Mouse (Mus musculus) brain, embryonic 14.5 days (tissue): ENCODE data around the gene Zdhhc21. TPM values are rescaled to one million over a fixed set of nuclear protein-coding genes. Genes with fewer than 3 reads are reported as not detected.

ENCODE experiments used
- DNase-seq: peaks from one replicate; pipeline ENCODE4 v3.0.0-alpha.2; 2011; ENCODE audit warnings: low read depth
- CTCF ChIP-seq: fragments of 200-500 bp; IDR thresholded peaks from 2 replicates; pipeline ENCODE4 v1.5.1; 2012; ENCODE audit warnings: inconsistent platforms, mild to moderate bottlenecking, moderate library complexity, borderline replicate concordance; ENCODE audit not compliant: insufficient read depth, insufficient read length; ENCODE audit errors: extremely low read depth
- POLR2A ChIP-seq: fragments of 200-500 bp; IDR thresholded peaks from 2 replicates; pipeline ENCODE4 v1.6.1; 2012; ENCODE audit warnings: mild to moderate bottlenecking, inconsistent platforms, borderline replicate concordance; ENCODE audit not compliant: poor library complexity, insufficient read depth, insufficient read length, severe bottlenecking; ENCODE audit errors: extremely low read depth
- polyA plus RNA-seq: library from polyadenylated mRNA; depleted of rRNA; stranded (reverse); fragments of >200 nt; gene quantifications from 2 replicates; pipeline ENCODE4 v1.2.3, GENCODE M21; 2012

Zdhhc21 gene
- polyA plus RNA-seq, 1 experiment: 14.7 TPM

DNA sequence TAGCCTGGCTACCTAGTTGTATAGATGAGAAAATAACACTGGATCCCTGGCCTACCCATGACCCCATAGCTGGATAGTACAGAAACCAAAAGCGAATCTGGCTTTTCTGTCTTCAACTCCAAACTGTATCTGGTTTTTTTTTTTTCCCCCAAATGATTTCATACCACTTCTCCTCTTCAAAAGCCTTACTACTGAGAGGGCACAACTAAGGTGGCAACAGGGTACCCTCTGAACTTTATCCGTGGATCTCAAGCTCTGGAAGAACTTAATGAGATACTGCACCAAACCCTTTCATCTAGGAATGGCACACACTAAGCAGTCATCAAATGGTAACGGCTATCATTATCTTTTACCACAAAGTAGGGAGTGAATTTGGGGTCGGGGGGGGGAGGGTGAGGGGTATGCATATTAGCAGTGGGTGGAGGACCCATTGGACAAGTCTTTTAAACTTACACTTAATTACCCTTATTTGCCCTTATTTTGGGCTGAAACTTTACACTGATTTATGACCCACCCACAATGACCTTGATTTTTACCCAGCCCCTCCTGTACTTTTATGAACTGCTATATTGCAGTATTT lies 1.2 kb downstream of the Zdhhc21 start:
- TF ChIP-seq POLR2A (no peak), CTCF (no peak)
- DNase-seq: peak; percentile 38

DNA sequence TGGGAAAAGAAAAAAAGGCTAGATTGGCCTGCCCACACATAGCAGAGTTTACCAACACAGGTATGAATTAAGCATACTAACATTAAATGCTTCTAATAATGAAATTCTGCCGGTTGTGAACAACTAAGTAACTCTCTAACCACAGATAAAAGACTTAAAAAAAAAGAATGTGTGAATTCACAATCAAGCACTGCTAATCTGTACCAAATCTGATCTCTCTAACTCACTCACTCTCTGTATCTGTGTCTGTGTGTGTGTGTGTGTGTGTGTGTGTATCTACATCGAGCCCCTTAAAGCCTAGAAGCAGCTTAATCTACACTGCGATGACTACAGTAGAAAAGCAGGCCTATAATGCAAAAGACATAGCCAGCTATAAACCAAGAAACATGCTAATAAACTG lies 2.8 kb downstream of the Zdhhc21 start:
- no peak for DNase-seq
- no peak for TF ChIP-seq CTCF
- TF ChIP-seq POLR2A: no peak

DNA sequence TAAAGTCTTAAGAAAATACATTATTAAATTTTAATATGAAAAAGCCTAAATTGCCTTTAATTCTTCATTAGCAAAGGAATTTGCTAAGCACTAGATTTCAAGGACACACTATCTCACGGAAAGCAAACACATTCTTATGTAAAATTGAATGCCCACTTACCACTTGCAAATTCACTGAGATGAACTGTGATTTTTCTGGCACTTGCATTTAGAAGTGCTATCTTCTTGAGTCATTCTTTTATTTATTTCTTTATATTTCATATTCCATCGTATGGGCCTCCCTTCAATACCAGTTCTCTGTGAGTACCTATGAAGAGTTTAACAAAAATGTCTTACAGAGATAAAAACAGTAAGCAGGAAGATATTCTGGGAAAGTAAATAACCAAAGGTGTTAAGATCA lies 5.9 kb downstream of the Zdhhc21 start:
- TF ChIP-seq POLR2A: no peak
- no peak for TF ChIP-seq CTCF
- no peak for DNase-seq

DNA sequence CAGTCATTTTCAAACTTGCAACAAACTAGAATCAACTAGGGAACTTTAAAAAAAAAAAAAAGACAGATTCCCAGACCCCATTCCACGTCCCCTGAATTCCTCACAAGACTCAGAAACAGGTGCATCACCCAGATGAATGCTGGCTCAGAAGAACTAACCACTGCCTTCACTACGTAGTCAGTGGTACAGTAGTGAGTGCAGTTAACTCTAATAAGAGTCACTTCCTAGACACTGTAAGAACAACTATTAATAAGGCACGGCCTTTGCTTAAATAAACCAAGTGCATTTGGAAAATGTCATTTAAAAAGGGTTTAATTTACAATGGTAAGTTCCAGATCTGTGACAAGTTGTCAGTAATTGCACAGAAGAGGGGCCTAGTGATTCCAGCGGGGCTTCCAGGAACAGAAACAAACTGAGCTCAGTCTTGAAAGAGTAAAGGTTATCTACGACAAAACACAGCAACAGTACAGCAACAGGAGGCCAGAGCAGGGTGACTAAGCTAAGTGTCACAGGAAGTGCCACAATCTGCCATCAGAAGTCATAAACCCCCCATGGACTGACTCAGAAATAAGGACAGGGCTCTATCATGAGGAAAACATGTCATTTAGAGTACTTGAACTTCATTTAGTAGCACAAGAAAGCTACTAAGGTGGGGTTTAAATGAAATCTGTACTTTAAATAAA lies 11.1 kb downstream of the Zdhhc21 start:
- TF ChIP-seq POLR2A (no peak), CTCF (no peak)
- no peak for DNase-seq

DNA sequence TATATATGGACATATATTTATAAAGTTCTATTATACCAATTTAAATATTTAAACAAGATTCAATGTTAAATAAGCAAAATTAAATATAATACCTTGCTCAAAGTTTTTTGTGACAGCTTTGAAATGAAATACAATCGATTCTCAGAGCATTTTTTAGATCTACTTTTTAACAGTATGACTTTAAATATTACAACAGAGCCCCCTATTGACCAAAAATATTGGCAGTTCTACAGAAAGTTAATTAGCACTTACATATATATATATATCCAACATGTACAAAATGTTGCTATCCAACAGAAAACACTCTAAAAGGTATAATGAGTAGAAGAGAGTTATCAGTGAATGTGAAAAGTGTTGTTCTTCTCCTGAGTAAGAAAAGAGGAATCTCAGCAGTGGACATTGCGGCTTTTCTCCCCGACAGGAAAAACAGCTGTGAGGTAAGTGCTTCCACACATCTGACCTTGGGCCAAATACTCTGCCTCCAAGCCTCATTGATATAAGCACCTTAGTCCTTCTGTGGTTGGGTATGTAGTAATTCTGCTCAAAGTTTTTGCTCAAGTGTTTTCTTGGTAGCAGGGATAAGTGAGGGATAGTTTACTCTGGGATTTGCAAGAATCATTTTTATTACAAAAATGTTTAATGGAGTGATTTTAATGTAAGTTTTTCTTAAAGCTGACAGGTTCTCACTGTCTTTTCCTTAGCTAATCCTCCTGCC lies 22.1 kb downstream of the Zdhhc21 start:
- TF ChIP-seq CTCF (no peak), POLR2A (no peak)
- DNase-seq: peak; percentile 70

DNA sequence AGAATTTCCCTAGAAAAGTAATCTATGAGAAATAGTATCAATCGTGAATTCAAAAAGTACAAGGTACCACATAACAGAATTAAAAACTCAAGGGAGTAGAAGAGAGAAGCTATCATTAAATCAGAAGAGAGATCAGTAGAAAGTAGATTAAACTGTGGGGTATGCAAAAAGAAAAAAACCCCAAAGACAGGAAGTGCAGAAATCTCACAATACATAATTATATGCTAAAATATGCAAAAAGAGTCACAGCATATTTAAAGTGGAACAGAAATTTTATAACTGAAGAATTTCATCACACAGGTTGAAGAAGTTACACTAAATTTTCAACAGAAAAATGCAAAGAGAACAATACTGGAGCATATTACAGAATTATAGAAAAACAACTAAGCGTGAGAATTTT lies 28.6 kb downstream of the Zdhhc21 start:
- TF ChIP-seq POLR2A (no peak), CTCF (no peak)
- no peak for DNase-seq

DNA sequence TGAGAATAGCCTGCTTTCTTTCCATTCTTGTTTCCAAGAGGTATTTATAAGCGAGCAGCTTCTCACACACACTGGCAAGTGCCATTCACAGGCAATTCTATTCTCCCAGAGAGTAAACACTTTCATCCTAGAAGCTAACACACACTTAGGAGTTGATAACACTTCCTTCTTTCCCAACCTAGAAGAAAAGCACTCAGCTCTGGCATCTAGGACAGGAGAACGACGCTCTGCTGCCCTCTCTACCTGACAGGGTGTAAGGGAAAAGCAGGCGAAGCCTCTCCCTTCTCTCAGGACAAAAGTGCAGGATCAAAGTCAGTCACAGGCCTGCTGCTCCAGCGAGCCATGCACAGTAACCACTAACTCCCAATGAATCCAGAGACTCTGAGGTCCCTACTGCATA lies 30.3 kb downstream of the Zdhhc21 start:
- DNase-seq: no peak
- TF ChIP-seq CTCF (no peak), POLR2A (no peak)

DNA sequence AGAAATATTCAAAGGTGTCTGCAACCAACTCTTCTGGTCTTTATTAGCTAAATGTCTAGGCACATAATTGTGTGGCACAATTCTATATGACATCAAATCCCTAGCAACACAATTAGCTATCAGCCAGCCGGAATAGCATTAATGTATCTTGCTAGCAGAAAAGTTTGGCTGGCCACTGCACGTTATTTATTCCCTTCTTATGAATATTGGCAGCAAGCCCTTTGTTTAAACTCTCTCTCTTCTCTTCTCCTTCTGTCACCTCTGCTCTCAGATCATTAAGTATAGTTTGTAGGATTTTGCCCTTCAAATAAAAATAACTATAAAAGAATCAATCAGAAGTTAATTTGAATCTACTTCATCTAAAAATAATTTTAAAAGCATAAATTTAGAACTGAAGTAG lies 32.8 kb downstream of the Zdhhc21 start:
- DNase-seq: peak; percentile 70
- no peak for TF ChIP-seq POLR2A
- no peak for TF ChIP-seq CTCF

DNA sequence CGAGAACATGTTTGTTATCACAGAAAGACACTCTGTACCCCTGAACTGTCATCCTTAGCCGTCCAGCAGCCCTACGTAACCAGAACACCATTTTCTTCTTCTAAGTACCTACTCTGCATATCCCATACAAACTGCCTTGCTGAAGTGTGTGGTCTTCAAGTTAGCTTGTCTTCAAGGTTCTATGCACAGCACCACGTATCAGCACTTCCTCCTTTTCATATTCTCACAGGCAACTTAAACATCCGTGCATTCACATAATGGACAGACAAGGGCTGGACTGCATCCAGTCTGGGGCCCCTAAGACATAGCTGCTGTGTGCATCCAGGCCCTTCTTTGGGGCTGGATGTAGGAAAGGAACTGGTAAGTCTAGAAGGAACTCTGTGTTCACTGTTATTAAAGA lies 41.9 kb downstream of the Zdhhc21 start:
- no peak for TF ChIP-seq POLR2A
- no peak for TF ChIP-seq CTCF
- no peak for DNase-seq

DNA sequence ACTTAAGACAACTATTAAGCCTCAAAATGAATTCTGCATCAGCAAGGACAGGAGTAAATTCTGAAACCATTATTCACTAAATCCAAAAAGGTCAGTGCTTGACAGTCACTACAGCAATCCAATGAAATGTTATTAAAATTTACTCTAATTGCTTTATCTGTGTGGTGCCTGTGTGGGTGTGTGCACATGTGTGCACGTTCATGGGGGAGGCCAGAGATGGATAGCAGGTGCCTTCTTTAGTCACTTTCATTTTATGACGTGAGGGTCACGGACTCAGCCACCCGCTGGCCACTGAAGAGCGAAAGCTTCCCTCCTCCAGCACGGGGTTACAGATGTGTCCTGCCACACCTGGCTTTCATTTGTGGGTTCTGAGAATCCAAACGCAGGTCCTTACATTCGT lies 43.4 kb downstream of the Zdhhc21 start:
- TF ChIP-seq CTCF (no peak), POLR2A (no peak)
- DNase-seq: no peak

DNA sequence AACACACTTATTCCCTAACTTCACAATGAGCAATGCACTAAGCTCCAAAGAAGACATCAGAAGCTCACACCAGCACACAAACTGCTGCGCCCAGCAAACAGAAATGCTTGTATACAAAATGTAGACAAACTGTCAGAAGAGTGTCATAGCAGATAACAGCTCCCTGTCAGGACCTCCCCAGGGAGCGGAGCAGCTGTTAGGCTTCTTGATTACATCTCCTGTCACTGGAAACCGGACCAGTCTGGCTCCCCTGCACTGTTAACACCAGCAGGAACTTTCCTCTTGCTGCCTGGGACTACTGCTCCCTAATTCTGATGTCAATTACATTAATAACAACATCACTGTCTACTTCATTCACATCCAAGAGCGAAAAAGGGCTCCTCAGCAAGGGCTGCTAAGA lies 44.5 kb downstream of the Zdhhc21 start:
- peak; percentile 69 for DNase-seq

DNA sequence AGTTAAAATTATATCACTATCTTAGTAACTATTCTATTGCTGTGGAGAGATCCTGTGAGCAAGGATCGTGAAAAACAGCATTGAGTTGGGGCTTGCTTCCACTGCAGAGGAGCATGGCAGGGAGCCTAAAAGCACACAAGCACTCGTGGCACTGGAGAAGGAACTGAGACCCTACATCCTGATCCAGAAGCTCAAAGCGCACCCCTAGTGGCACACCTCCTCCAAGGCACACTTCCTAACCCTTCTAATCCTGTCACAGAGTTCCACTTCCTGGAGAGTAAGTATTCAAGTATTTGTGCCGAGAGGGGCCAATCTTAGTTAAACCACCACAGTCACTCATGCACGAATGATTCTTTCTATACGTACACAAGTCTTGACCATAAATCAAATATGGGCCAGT lies 46.4 kb downstream of the Zdhhc21 start:
- no peak for TF ChIP-seq CTCF
- TF ChIP-seq POLR2A: no peak
- peak; percentile 31 for DNase-seq

More for the DNA sequence above, 44.5 kb downstream of the Zdhhc21 start:
- TF ChIP-seq POLR2A (no peak), CTCF (no peak)

DNA sequence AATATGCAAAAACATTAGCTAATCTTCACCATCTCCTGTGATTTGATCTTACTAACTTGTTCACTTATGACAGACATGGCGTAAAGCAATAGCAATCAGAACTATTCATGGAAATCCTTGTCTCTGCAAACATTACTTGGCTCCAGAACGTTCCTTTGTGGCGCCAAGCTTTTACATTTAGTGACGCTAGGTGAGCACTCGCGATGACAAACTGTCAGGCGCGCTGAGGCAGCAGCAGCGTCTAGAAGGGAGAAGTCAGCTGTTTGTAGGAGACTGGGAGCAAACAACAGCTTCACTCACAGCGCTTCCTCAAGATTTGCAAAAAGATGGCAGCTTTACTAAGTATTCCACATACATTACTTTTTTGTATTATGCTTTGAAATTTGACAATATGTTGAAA lies 51.9 kb downstream of the Zdhhc21 start:
- TF ChIP-seq POLR2A: no peak
- TF ChIP-seq CTCF: no peak
- peak; percentile 63 for DNase-seq
